Comparison of ENCODE assay signal across 23 mouse cellular contexts in the genomic region with DNA sequence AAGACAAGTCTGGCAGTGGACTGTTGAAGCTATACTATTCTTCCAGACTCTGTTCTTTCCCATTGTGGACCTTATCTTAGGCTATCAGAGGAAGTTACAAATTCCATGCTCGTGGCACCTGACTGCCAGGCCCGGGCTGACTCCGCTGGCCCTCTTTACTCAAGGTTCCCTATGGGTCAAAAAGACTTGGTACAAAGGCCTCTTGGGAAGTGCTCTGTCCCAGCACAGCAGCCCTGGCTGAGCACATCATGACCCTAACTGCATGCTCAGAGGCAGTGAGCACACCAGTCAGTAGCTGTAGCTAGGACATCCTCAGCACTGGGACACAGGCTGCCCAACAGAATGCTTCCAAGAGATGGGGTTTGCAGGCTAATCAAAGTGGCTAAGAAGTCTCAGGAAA. TPM values are rescaled to one million over a fixed set of nuclear protein-coding genes. Genes with fewer than 3 reads are reported as not detected.
DNase-seq lines count a peak whose midpoint lies in the region; ATAC-seq and TF ChIP-seq lines count a peak whose summit lies in the region.
"Had no signal": no experiment of that assay in that cellular context is flagged by ENCODE, and none has a peak within 500 bp of the region (broad histone marks: within the 10 kb centered on the region; RNA-seq: fewer than 3 reads in every experiment).

No protein-coding gene starts in this region.

- no peak overlapping the region for H3K4me3 ChIP-seq in heart, embryonic 13.5 days
- no peak overlapping the region for H3K4me3 ChIP-seq in liver, adult 2 months (ENCODE audit: insufficient read depth, low read depth, low read length)
- no peak overlapping the region for H3K4me3 ChIP-seq in liver, postnatal 0 days (ENCODE audit: low read depth, low read length)
- no peak overlapping the region for H3K4me3 ChIP-seq in intestine, postnatal 0 days (ENCODE audit: low read depth, low read length)
- no peak overlapping the region for H3K4me3 ChIP-seq in lung, postnatal 0 days (ENCODE audit: low read depth, low read length)
- H3K4me3 ChIP-seq: embryonic facial prominence, embryonic 12.5 days; forebrain, embryonic 10.5 days; forebrain, embryonic 15.5 days; limb, embryonic 12.5 days; midbrain, embryonic 15.5 days had no signal

- TF ChIP-seq POLR2A in liver, adult 2 months (IDR thresholded peaks at IDR 0.05; ENCODE audit: extremely low read depth, insufficient read depth, low read length) = no peak

- ATAC-seq in heart, embryonic 13.5 days (ENCODE audit: extremely low read depth, insufficient number of reproducible peaks, low FRiP score, low TSS enrichment) = no peak
- ATAC-seq in liver, postnatal 0 days = no peak
- peak; percentile 50; the same call in 1 of the 2 replicates for ATAC-seq in intestine, postnatal 0 days
- no peak for ATAC-seq in lung, postnatal 0 days
- ATAC-seq: forebrain, embryonic 15.5 days; midbrain, embryonic 15.5 days had no signal

- H3K9me3 ChIP-seq in heart, embryonic 13.5 days = no peaks in the 10 kb centered on the region
- H3K9me3 ChIP-seq in liver, postnatal 0 days (ENCODE audit: low read length) = no peaks in the 10 kb centered on the region
- no peaks in the 10 kb centered on the region for H3K9me3 ChIP-seq in intestine, postnatal 0 days (ENCODE audit: control insufficient read depth)
- no peaks in the 10 kb centered on the region for H3K9me3 ChIP-seq in lung, postnatal 0 days (ENCODE audit: low read length)
- H3K9me3 ChIP-seq: embryonic facial prominence, embryonic 12.5 days; forebrain, embryonic 10.5 days; forebrain, embryonic 15.5 days; G1E; limb, embryonic 12.5 days; midbrain, embryonic 15.5 days had no signal

- intact Hi-C loops in heart, postnatal 36 days (cut with DNase I) = no loop called here

- H3K27ac ChIP-seq in heart, embryonic 13.5 days (replicated peaks) = 0 out of 2 replicates have a peak overlapping the region, but pooled peaks have one; percentile 26
- no peak overlapping the region for H3K27ac ChIP-seq in liver, adult 2 months (replicated peaks; ENCODE audit: insufficient read depth, low read depth, low read length)
- H3K27ac ChIP-seq in liver, postnatal 0 days (ENCODE audit: low read depth) = no peak overlapping the region
- H3K27ac ChIP-seq in intestine, postnatal 0 days (ENCODE audit: low read depth, low read length) = peak overlapping the region; percentile 41; the same call in 1 of the 2 replicates
- H3K27ac ChIP-seq in lung, postnatal 0 days (ENCODE audit: low read length) = no peak overlapping the region
- H3K27ac ChIP-seq: embryonic facial prominence, embryonic 12.5 days; forebrain, embryonic 10.5 days; forebrain, embryonic 15.5 days; hindbrain, embryonic 14.5 days; limb, embryonic 12.5 days; midbrain, embryonic 15.5 days had no signal

- TF ChIP-seq CTCF in liver, adult 2 months (IDR thresholded peaks at IDR 0.05; ENCODE audit: low read depth, low read length) = no peak
- no peak for TF ChIP-seq CTCF in liver, postnatal 0 days (IDR thresholded peaks at IDR 0.05; ENCODE audit: low read depth)
- TF ChIP-seq CTCF in intestine, postnatal 0 days (IDR thresholded peaks at IDR 0.05; ENCODE audit: low read depth) = no peak
- no peak for TF ChIP-seq CTCF in lung, postnatal 0 days (IDR thresholded peaks at IDR 0.05)

- no peaks in the 10 kb centered on the region for H3K27me3 ChIP-seq in heart, embryonic 13.5 days (replicated peaks)
- H3K27me3 ChIP-seq in liver, adult 2 months (ENCODE audit: control insufficient read depth, insufficient read depth, low read length) = no peaks in the 10 kb centered on the region
- H3K27me3 ChIP-seq in liver, postnatal 0 days (ENCODE audit: insufficient read depth, low read length) = no peaks in the 10 kb centered on the region
- H3K27me3 ChIP-seq in intestine, postnatal 0 days (replicated peaks; ENCODE audit: control insufficient read depth, insufficient read depth, low read length) = no peaks in the 10 kb centered on the region
- no peaks in the 10 kb centered on the region for H3K27me3 ChIP-seq in lung, postnatal 0 days (replicated peaks; ENCODE audit: insufficient read depth, low read length)
- H3K27me3 ChIP-seq: embryonic facial prominence, embryonic 12.5 days; forebrain, embryonic 15.5 days; limb, embryonic 12.5 days; midbrain, embryonic 15.5 days; Patski had no signal

- H3K9ac ChIP-seq in heart, embryonic 13.5 days = no peak overlapping the region
- H3K9ac ChIP-seq in liver, adult 2 months (ENCODE audit: low read depth, low read length) = no peak overlapping the region
- H3K9ac ChIP-seq in liver, postnatal 0 days (replicated peaks) = no peak overlapping the region
- H3K9ac ChIP-seq in intestine, postnatal 0 days (ENCODE audit: low read depth, low read length) = no peak overlapping the region
- H3K9ac ChIP-seq in lung, postnatal 0 days (replicated peaks; ENCODE audit: low read depth) = no peak overlapping the region
- H3K9ac ChIP-seq: embryonic facial prominence, embryonic 12.5 days; forebrain, embryonic 15.5 days; hindbrain, embryonic 14.5 days; limb, embryonic 12.5 days; midbrain, embryonic 15.5 days had no signal

- H3K79me2 ChIP-seq in liver, adult 2 months (ENCODE audit: control insufficient read depth, insufficient read depth, low read length) = peaks cover 15% of the 10 kb centered on the region; the same call in 1 of the 2 replicates

- DNase-seq in adrenal gland, postnatal 14 days = peak; percentile 38
- DNase-seq in adrenal gland, adult 2 months = no peak
- DNase-seq in heart, postnatal 36 days = no peak
- peak; percentile 53 for DNase-seq in liver, adult 2 months (ENCODE audit: extremely low read depth, low read depth, low spot score)
- DNase-seq in liver, postnatal 0 days = no peak
- DNase-seq in lung, postnatal 0 days (ENCODE audit: low spot score) = no peak
- DNase-seq: cerebellum, adult 11 months; embryo, embryonic 11 days; kidney, adult 8-10 months; layer of hippocampus, adult 9-11 months; right cerebral cortex, postnatal 25 days; spleen, adult 18-20 months; thymus, postnatal 14 days had no signal

- WGBS in heart, embryonic 13.5 days = 43% methylated on average over 3 of the region's 3 CpGs
- WGBS in liver, adult 2 months = 7% methylated on average over 3 of the region's 3 CpGs
- WGBS in liver, postnatal 0 days (ENCODE audit: insufficient replicate concordance) = 51% methylated on average over 3 of the region's 3 CpGs
- WGBS in intestine, postnatal 0 days = 44% methylated on average over 3 of the region's 3 CpGs
- 34% methylated on average over 3 of the region's 3 CpGs for WGBS in lung, postnatal 0 days

- peaks cover 56% of the 10 kb centered on the region for H3K4me1 ChIP-seq in heart, embryonic 13.5 days
- H3K4me1 ChIP-seq in liver, adult 2 months (ENCODE audit: control insufficient read depth, insufficient read depth, low read length) = peaks cover 16% of the 10 kb centered on the region
- H3K4me1 ChIP-seq in liver, postnatal 0 days (ENCODE audit: insufficient read depth) = peaks cover 12% of the 10 kb centered on the region; the same call in 1 of the 2 replicates
- H3K4me1 ChIP-seq in intestine, postnatal 0 days (replicated peaks; ENCODE audit: control insufficient read depth, insufficient read depth, low read length) = 0 out of 2 replicates have a peak, but pooled peaks cover 5% of the 10 kb centered on the region
- no peaks in the 10 kb centered on the region for H3K4me1 ChIP-seq in lung, postnatal 0 days (ENCODE audit: insufficient read depth, low read depth, low read length)
- H3K4me1 ChIP-seq: forebrain, embryonic 15.5 days; midbrain, embryonic 15.5 days had no signal

- no peak for TF ChIP-seq EP300 in liver, postnatal 0 days (IDR thresholded peaks at IDR 0.05; ENCODE audit: low read depth)
- TF ChIP-seq EP300 in lung, postnatal 0 days (IDR thresholded peaks at IDR 0.05) = no peak

- peaks cover 92% of the 10 kb centered on the region for H3K36me3 ChIP-seq in heart, embryonic 13.5 days
- H3K36me3 ChIP-seq in liver, adult 2 months (ENCODE audit: control insufficient read depth, insufficient read depth, low read length) = peaks cover 22% of the 10 kb centered on the region
- H3K36me3 ChIP-seq in liver, postnatal 0 days (replicated peaks; ENCODE audit: insufficient read depth, low read length) = peaks cover 64% of the 10 kb centered on the region
- peaks cover 68% of the 10 kb centered on the region for H3K36me3 ChIP-seq in intestine, postnatal 0 days (ENCODE audit: control insufficient read depth, insufficient read depth)
- H3K36me3 ChIP-seq in lung, postnatal 0 days (ENCODE audit: insufficient read depth, low read length) = peaks cover 33% of the 10 kb centered on the region

- no peak overlapping the region for H3K4me2 ChIP-seq in heart, embryonic 13.5 days
- H3K4me2 ChIP-seq in liver, postnatal 0 days (ENCODE audit: low read depth, low read length) = no peak overlapping the region
- H3K4me2 ChIP-seq in intestine, postnatal 0 days (replicated peaks; ENCODE audit: low read depth) = no peak overlapping the region
- H3K4me2 ChIP-seq in lung, postnatal 0 days (replicated peaks; ENCODE audit: low read depth, low read length) = no peak overlapping the region
- H3K4me2 ChIP-seq: embryonic facial prominence, embryonic 12.5 days; forebrain, embryonic 15.5 days; hindbrain, embryonic 14.5 days; limb, embryonic 12.5 days; midbrain, embryonic 15.5 days had no signal

RNA-seq across cellular contexts. Expression of gene Sh2b3, which starts 16.8 kb away (rescaled TPM):
- total RNA-seq in adrenal gland, postnatal 14 days (2021) = 35.6 and 43.0 TPM in 2 replicates
- total RNA-seq in adrenal gland, adult 2 months (2021) = 10 to 100 TPM; 28.8 to 32.1 TPM
- polyA plus RNA-seq in adrenal gland, adult 2 months (2012; rRNA removed) = 138 and 147 TPM in 2 replicates
- 13.3 and 14.7 TPM in 2 replicates for polyA plus RNA-seq in heart, embryonic 13.5 days (2015; fragmentation: Nextera tagmentation; extraction: Ambion mirVana)
- total RNA-seq in heart, postnatal 36 days (2021) = 10 to 100 TPM; 23.8 to 28.1 TPM
- total RNA-seq in liver, adult 2 months (2014; rRNA removed) = 7.0 and 8.7 TPM in 2 replicates
- 11.1 and 14.2 TPM in 2 replicates for polyA plus RNA-seq in liver, adult 2 months (2012; rRNA removed)
- polyA plus RNA-seq in liver, postnatal 0 days (2015; fragmentation: Nextera tagmentation; extraction: Ambion mirVana) = 9.0 and 9.1 TPM in 2 replicates
- polyA plus RNA-seq in intestine, postnatal 0 days (2015; fragmentation: Nextera tagmentation; extraction: Ambion mirVana) = 11.8 and 12.2 TPM in 2 replicates
- polyA plus RNA-seq in lung, postnatal 0 days (2015; fragmentation: Nextera tagmentation; extraction: Ambion mirVana) = 24.4 and 26.2 TPM in 2 replicates

RNA-seq across cellular contexts. Expression of gene Pheta1, which starts 28.1 kb away (rescaled TPM):
- 7.1 and 8.8 TPM in 2 replicates for total RNA-seq in adrenal gland, postnatal 14 days (2021)
- total RNA-seq in adrenal gland, adult 2 months (2021) = 1 to 10 TPM; 5.6 to 9.2 TPM
- polyA plus RNA-seq in adrenal gland, adult 2 months (2012; rRNA removed) = 24.3 and 27.4 TPM in 2 replicates
- 14.9 and 17.2 TPM in 2 replicates for polyA plus RNA-seq in heart, embryonic 13.5 days (2015; fragmentation: Nextera tagmentation; extraction: Ambion mirVana)
- total RNA-seq in heart, postnatal 36 days (2021) = 10 to 100 TPM; 11.6 to 12.6 TPM
- 7.1 and 7.4 TPM in 2 replicates for total RNA-seq in liver, adult 2 months (2014; rRNA removed)
- polyA plus RNA-seq in liver, adult 2 months (2012; rRNA removed) = 11.6 and 12.0 TPM in 2 replicates
- polyA plus RNA-seq in liver, postnatal 0 days (2015; fragmentation: Nextera tagmentation; extraction: Ambion mirVana) = 4.8 and 5.7 TPM in 2 replicates
- polyA plus RNA-seq in intestine, postnatal 0 days (2015; fragmentation: Nextera tagmentation; extraction: Ambion mirVana) = 65.0 and 66.5 TPM in 2 replicates
- polyA plus RNA-seq in lung, postnatal 0 days (2015; fragmentation: Nextera tagmentation; extraction: Ambion mirVana) = 22.7 and 23.4 TPM in 2 replicates

Comparison
In these comparisons a context has a peak if more than half of its experiments do, and no peak if none do; other contexts are left out.
1. DNase-seq: peak in adrenal gland, postnatal 14 days (single experiment) and liver, adult 2 months (single experiment); none in adrenal gland, adult 2 months (single experiment), heart, postnatal 36 days (0 of 2), liver, postnatal 0 days (single experiment) and lung, postnatal 0 days (single experiment).
2. H3K27ac ChIP-seq: peak in heart, embryonic 13.5 days (single experiment) and intestine, postnatal 0 days (single experiment); none in liver, adult 2 months (single experiment), liver, postnatal 0 days (single experiment) and lung, postnatal 0 days (single experiment).